Mouse (Mus musculus): Measurements from ENCODE around the gene Tpi1.
"Not testable (repeated sequence)": the region's sequence is repeated elsewhere in the genome, so short reads cannot be mapped to it uniquely, and the experiment has no call there.

Gene Tpi1

GRCm38 (mm10) chr6:124813933-124814332 lies at the start of gene Tpi1:
Gene Tpi1 (minus strand): TSS chr6:124814296.
- DNase-seq, result peak; percentile 95

GRCm38 (mm10) chr6:124863125-124863657 lies 49.1 kb upstream of the Tpi1 start:
- no peak for DNase-seq

DNA sequence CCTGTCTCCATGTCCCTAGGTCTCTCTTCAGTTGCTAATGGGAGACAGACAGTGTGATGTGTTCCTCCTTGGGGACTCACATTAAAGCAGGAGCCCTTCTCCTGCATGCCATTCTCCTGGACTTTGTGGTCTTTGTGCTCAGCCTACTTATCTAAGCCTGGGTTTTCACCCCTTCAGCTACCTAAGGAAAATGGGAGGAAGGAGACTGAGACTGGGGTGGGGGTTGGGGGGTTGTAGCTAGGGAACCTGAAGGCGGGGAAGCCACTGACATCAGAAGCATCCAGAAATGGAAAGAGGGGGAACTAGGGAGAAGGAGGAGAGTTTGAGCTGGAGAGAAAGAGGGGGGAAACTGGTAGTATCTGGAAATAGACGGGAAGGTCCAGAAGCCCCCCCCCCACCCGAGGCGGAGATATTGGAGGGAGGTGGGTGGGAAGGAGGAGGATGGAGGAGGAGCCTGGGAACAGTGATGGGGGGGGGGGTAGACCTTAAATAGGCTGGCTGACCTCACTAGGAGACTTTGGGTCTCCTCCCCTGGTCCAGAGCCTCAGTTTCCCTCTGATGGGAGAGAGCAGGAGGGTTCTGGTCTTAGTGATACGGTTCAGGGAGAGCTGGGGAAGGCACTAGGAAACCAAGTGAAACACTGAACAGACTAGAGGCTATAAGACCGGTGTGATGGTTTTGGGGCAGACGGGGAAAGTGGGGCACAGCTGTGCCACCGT lies 48.5 kb upstream of the Tpi1 start:
- no peak for DNase-seq

- no peak for DNase-seq
Measured at GRCm38 (mm10) chr6:124861802-124862201, 47.7 kb upstream of the Tpi1 start.

DNA sequence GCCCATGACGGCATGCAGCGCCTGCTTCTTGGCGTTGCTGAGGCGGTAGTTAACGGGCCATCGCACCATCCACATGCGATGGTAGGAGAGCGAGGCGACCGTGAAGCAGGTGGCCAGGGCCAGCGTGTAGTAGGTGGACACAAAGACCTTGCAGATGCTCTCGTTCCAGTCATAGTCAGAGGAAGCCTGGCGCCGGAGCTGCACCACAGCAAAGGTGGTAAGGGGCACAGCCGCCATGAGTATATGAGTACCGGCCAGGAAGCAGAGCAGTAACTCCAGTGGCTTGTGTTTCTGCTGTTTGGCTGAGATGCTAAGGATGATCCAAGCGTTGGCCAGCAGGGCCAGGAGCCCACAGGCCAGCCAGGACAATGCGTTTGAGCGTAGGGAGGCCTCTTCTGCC lies 47.2 kb upstream of the Tpi1 start:
- no peak for DNase-seq

GRCm38 (mm10) chr6:124860511-124860910 lies 46.4 kb upstream of the Tpi1 start:
- no peak for DNase-seq

- peak; percentile 89 for DNase-seq
Measured at GRCm38 (mm10) chr6:124859725-124860124, 45.6 kb upstream of the Tpi1 start.

DNA sequence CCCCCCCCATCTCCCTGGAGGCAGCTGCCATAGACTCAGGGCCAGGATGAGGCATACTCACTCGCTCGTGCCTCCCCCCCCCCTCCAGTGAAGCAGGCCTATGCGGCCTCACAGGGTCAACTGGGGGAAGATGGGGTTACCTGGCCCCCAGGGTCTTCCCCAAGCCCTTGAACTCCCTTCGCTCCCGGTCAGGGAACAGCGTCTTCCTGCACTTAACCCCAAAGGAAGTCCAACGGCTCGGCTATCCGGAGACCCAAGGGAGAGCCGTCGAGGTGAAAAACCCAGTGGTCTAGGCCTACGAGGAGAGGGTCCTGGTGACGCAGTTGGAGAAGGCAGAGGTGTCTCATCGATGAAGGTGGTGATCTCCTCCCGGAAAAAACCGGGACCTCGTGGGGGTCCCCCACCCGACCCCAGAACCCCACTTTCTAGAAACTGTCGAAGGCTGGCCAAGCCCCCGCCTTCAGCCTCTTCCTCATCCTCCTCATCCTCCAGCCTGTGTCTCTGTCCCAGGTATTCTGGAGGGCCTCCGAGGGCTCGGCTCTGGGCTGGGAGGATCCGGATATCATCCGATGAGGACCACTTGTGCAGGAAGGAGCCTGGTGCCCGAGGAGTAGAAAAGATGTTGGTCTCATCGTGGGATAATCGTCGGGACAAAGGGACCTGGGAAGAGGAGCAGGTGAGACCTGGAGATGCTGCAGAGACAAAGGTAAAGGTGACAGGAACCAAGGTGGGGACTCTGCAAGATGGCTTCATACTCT lies 44.6 kb upstream of the Tpi1 start:
- DNase-seq, result no peak

DNA sequence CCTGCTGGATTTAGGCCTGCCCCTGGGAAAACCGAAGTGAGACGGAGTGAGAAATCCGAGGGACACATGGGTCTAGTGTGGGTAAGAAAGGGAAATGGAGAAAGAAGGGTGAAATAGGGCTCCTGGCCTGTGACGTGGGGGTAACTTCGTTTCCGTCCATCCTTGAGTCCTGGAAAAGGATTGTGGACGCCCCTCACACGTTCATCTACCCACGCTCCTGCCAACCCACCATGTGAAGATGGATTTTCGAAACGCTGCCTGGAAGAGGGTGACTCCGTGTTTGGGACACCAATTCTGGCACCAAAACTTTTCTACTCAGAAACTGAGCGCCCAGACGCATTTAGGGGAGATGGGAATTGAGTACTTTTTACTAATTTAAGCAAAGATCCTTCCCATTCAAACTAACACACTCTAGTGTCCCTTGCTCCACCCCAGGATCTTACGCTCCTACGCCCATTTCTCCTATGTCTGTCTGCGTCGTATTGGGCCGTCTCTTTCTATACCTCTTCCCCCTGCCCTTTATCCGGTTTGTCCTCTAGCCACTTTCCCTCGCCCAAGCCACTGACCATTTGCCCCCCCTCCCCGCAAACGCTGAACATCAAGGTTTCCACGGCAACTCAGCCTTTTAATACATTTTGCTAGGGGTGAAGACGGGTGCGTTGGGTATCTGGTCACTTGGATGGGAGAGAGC lies 43.9 kb upstream of the Tpi1 start:
- no peak for DNase-seq

DNA sequence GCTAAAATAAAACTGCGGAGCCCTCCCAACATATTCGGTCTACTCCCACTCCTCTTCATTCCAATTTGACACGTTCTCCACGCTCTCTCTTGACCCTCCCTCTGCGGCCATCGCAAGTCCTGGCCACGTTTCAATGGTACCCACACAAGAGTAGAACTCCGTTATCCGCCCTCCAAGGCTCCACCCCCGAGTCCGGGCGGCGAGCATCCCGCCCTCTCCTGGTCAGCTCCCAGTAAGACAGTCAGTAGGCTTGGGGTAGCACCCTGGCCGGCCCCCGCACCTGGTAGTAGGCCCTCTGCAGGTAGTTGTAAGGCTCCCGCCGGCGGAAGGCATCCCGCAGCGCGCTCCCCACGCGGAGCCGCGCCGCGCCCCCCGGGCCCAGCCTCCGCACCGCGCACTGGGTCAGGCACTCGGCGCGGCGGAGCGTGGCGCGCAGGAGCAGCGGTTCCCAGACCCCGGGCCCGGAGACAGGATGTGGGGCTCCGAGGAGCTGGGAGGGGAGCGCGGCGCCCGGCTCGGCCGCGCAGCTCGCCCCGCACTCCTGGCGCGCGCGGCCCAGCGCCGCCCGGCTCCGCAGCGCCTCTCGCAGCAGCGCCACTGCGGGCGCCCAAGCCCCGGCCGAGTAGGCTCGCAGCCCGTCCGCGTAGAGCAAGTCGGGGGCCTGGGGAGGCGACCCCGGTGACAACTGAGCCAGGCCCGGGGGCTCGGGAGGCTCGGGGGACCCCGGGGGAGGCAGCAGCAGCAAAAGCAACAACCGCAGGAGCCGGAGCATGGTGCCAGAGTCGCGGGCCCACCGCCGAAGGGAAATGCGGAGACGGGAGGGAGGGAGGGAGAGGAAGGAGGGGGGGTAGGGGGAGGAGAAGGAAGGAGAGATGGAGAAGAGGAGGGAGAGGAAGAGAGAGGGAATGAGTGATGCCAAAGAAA lies 43.1 kb upstream of the Tpi1 start, which contains the start of gene P3h3:
Gene P3h3, minus strand, starts transcription at position 837 of the 924 bp plus-strand sequence.
- peak; percentile 78 for DNase-seq

DNA sequence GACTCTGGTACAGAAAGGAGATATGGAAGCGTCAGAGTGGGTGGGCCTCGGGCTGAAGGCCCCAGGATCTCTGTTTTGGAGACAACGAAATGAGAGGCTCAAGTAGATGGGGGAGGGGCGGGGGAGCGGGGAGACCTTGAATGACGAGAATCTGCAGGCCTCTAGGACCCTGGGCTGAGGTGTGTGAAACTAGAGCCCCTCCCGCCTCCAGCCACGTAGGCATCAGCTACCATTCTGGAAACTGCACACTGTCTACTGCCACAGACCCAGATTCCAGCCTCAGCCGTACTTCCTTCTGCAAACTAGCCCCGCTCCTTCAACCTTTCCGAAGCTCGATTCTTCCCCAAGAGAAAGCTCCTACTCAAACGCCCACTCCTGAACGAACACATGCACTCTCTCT lies 42.2 kb upstream of the Tpi1 start:
- DNase-seq, result no peak

DNA sequence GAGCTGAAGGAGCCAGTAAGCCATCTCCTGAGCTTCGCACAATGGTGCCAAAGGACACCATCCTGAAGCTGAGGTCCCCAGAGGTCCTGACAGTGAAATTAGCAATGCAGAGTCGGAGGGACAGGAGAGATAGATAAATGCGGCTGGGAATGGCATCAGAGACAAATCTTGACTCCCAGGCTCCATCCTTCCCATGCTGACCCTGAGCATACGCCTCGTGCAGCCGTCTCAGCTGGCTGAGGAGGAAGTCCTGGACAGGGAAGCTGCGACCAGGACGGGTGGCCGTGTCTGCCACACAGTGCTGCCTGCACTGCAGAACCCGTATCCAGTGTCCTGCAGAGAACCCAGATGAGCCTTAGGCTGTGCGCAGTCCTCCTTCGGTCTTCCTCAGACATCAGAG lies 40.6 kb upstream of the Tpi1 start:
- no peak for DNase-seq

DNA sequence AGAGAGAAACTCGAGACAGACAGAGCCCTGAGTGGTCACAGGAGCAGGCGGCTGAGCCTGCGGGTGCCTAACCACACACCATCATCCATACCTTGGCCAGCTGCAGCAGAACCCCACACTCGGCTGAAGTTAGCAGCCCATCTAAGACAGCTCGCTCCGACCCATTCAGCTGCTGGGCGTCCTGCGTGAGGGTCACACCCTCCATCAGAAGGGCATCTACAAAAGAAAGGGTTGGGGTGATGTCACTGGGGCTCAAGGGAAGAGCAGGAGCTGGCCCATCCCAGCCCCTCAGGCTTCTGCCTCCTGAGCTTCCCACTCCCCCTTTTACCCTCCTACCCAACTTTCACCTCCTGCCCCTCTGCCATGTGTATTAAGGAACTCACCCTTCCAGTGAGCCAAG lies 36.4 kb upstream of the Tpi1 start:
- no peak for DNase-seq

- DNase-seq, result peak; percentile 93
Measured at GRCm38 (mm10) chr6:124847305-124847704, 33.2 kb upstream of the Tpi1 start.

DNA sequence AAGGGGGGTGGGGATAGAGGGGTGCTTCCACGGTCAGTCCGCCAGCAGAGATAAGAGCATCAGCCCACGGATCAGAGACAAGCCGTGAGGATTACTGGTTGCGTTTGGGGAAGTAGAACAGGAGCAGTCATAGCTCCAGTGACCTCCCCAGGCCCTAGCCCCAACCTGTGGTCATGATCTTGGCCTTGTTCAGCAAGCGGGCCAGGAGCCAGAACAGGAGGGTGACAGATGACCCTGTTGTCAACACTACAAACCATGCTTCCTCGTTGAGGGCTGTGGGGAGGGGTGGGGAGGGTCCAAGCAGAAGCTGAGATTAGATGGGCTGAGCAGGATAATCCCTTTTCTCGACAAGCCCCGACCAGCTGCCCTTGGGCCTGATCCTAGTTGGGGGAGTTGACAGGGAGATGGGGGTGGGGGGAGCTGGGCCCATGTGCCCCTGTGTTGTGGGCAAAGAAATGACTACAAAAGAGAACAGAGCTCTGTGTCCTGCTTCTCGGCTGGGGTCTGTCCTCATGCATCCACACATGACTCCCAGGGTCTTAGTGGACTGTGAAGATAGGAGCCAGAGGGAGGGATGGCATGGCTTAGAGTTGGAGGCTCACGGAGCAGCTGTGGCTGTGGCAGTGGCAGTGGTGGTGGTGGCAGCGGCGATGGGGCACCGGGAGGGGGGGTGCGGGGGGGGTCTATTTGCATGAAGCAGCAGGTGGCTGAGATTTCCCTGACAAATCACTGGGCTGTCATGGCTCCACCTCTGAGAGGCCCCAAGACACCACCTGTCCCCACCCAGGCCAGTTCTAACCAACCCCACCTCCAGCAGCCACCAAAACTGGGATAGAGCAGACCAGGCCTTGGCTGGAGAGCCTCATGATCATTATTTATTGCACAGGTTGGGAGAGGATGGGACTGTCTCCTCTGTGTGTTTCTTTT lies 26.4 kb upstream of the Tpi1 start, which contains the start of gene Gnb3:
Gene Gnb3, minus strand, starts transcription at position 35 of the 927 bp plus-strand sequence.
- DNase-seq, result no peak

DNA sequence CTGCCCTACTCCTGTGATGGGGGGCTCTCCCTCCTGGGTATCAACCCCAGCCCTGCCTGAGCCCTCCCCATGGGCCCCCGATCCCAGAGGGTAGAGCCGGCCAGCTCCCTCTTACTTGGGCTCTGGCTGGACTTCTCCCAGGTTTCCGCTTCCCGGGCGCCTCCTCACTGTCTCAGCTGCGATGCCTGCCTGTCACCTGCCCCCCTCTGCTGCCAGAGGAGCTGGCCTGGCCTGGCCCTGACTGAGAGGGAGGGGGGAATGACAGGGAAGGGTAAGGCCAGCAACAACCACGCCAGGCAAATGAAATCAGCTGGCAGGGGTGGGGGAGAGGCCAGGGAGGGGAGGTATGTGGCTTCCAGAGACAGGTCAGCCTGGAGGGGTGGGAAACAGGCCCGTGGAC lies 25.7 kb upstream of the Tpi1 start:
- no peak for DNase-seq

GRCm38 (mm10) chr6:124836411-124836810 lies 22.3 kb upstream of the Tpi1 start:
- DNase-seq, result no peak

DNA sequence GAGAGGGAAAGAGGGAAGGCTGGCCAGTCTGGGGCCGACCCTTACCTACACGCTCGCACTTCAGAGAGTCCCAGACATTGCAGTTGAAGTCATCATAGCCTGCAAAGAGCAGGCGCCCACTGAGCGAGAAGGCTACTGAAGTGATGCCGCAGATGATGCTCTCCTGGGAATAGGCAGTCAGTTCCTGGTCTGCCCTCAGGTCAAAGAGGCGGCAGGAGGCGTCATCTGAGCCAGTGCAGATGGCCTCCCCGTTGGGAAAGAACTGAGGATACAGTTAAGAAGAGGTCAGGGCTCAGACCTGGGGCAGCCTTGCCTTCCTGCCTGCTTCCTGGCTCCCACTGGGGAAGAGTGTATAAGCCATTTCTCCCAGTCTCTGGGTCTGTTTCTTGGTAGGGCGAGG lies 21.4 kb upstream of the Tpi1 start:
- DNase-seq, result no peak

GRCm38 (mm10) chr6:124834512-124835081 lies 20.5 kb upstream of the Tpi1 start:
- DNase-seq, result no peak

DNA sequence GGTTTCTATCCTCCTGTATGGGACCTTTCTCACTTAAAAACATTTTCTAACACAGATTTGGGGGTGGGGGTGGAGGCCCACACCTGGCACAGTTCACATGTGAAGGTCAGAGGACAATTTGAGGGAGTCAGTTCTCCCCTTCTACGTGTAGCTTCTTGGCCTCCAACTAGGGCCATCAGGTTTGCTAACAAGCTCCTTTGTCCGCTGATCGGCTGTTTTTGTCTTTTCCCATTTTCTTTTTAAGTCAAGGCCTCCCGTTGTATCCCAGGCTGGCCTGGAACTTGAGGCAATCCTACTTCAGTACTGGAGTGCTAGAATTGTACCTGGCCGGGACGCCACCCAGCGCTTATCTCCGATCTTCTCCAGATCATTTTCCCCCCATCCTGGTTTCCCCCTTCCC lies 17.6 kb upstream of the Tpi1 start:
- DNase-seq, result no peak

DNA sequence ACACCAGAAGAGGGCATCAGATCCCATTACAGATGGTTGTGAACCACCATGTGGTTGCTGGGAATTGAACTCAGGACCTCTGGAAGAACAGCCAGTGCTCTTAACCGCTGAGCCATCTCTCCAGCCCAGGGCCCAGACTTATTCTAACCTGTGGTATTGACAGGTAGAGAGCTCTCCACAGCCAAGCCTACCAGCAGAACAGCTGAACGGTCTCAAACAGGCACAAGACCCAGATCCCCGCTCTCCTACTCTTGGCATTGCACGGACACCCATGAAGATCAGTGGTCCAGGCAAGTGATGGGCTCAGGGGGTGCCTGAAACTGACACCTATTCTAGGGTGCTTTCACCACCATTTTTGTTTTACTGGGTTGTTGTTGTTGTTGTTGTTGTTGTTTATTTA lies 17.1 kb upstream of the Tpi1 start:
- DNase-seq, result not testable (repeated sequence)
